Mouse (Mus musculus) heart, adult 2 months (tissue): ENCODE measurements around the gene Lrrc36.

Experiments used
- CTCF ChIP-seq: fragments of 200-600 bp; IDR thresholded peaks from 2 replicates; pipeline ENCODE4 v1.8.1; 2022; ENCODE audit warnings: antibody characterized with exemption, mild to moderate bottlenecking, moderate library complexity
- EP300 ChIP-seq: fragments of 200-500 bp; IDR thresholded peaks from 2 replicates; pipeline ENCODE4 v1.6.1; 2011; ENCODE audit warnings: low read depth, low read length, control low read depth; ENCODE audit not compliant: insufficient read depth
- POLR2A ChIP-seq: fragments of 200-500 bp; IDR thresholded peaks from 2 replicates; pipeline ENCODE4 v1.6.1; 2011; ENCODE audit warnings: mild to moderate bottlenecking, low read depth, low read length, control low read depth; ENCODE audit not compliant: insufficient read depth

- TF ChIP-seq POLR2A (no peak), CTCF (peak; percentile 48), EP300 (no peak)
These were observed 5.6 kb downstream of the Lrrc36 start for GRCm38 (mm10) chr8:105418992-105419391.
